Mouse (Mus musculus) liver, embryonic 14.5 days (tissue): ENCODE measurements at regions not wholly inside any gene's neighbourhood (a gene's known extent, or its start where the extent isn't known, plus 50 kb on each side); places are given as distances from the start of the nearest gene placed in this dataset.

Source experiments
- ATAC-seq: fragments of 200-750 bp; cut with Nextera tagmentation; 2 replicates; pipeline ENCODE4 v1.8.0; 2017; ENCODE audit warnings: moderate number of reproducible peaks, mild to moderate bottlenecking, moderate library complexity; ENCODE audit not compliant: insufficient read depth
- DNase-seq, 3 experiments: peaks; one replicate each; pipeline ENCODE4 v3.0.0-alpha.2; 2012 to 2013; ENCODE audit warnings: low read depth in 3 of 3, low spot score in 3 of 3
- H3K27ac ChIP-seq: fragments of 300-500 bp; sonication (generic); 2 replicates; pipeline ENCODE4 v1.5.1; 2014; ENCODE audit warnings: moderate library complexity, mild to moderate bottlenecking, control low read depth, inconsistent platforms
- H3K27me3 ChIP-seq: fragments of 300-500 bp; sonication (generic); 2 replicates; pipeline ENCODE4 v1.6.1; 2014; ENCODE audit warnings: mild to moderate bottlenecking, low read length, moderate library complexity; ENCODE audit not compliant: control insufficient read depth, insufficient read depth
- H3K36me3 ChIP-seq: fragments of 300-500 bp; sonication (generic); replicated peaks from 2 replicates; pipeline ENCODE4 v1.6.1; 2014; ENCODE audit warnings: low read depth; ENCODE audit not compliant: control insufficient read depth, insufficient read depth
- H3K4me1 ChIP-seq, 2 experiments: fragments of 200-500 bp in 1 of 2; fragments of 300-500 bp in 1 of 2; sonication (generic) in 1 of 2; replicated peaks; 2 replicates each; pipeline ENCODE4 v1.6.1; 2012 to 2014; ENCODE audit warnings: antibody characterized with exemption in 1 of 2, inconsistent platforms in 1 of 2, low read length in 1 of 2; ENCODE audit not compliant: control insufficient read depth in 2 of 2, insufficient read depth in 2 of 2
- H3K4me2 ChIP-seq: fragments of 300-500 bp; sonication (generic); 2 replicates; pipeline ENCODE4 v1.6.1; 2014; ENCODE audit warnings: low read depth, mild to moderate bottlenecking, control low read depth, moderate library complexity
- H3K4me3 ChIP-seq, 2 experiments: fragments of 200-500 bp in 1 of 2; fragments of 300-500 bp in 1 of 2; sonication (generic) in 1 of 2; 2 replicates each; pipeline ENCODE4 v1.5.1; 2012 to 2014; ENCODE audit warnings: low read depth in 2 of 2, low read length in 2 of 2, mild to moderate bottlenecking in 2 of 2, control low read depth in 1 of 2, inconsistent platforms in 1 of 2, moderate library complexity in 1 of 2; ENCODE audit not compliant: insufficient read depth in 1 of 2
- H3K9ac ChIP-seq: fragments of 300-500 bp; sonication (generic); replicated peaks from 2 replicates; pipeline ENCODE4 v1.6.1; 2014; ENCODE audit warnings: mild to moderate bottlenecking, control low read depth, moderate library complexity
- H3K9me3 ChIP-seq: fragments of 300-500 bp; sonication (generic); 2 replicates; pipeline ENCODE4 v1.6.1; 2016; ENCODE audit warnings: low read length, mixed read lengths; ENCODE audit not compliant: control insufficient read depth
- CTCF ChIP-seq: IDR thresholded peaks from 2 replicates; pipeline ENCODE4 v1.5.1; 2016; ENCODE audit warnings: antibody characterized with exemption, low read depth, control low read depth
- EP300 ChIP-seq: IDR thresholded peaks from 2 replicates; pipeline ENCODE4 v1.6.1; 2016; ENCODE audit warnings: antibody characterized with exemption, low read depth
- WGBS: fragments of 180-500 bp; shearing (Covaris S2); extraction: QIAGEN DNeasy Blood & Tissue Kit; methylation state at CpG from one replicate; pipeline ENCODE4 v1.1.7; 2014; ENCODE audit not compliant: insufficient replicate concordance; 5-methylcytosine and 5-hydroxymethylcytosine counted together

- Histone ChIP-seq H3K9me3 (no peaks in the 10 kb centered on the region), H3K27me3 (no peaks in the 10 kb centered on the region), H3K4me2 (no peak overlapping the region), H3K4me3 (no peak overlapping the region), H3K9ac (no peak overlapping the region), H3K36me3 (no peaks in the 10 kb centered on the region), H3K4me1 (no peaks in the 10 kb centered on the region), H3K27ac (no peak overlapping the region)
- DNase-seq (no peak), ATAC-seq (no peak)
- TF ChIP-seq CTCF (peak; percentile 31; the same call in 1 of the 2 replicates), EP300 (no peak)
- 46% methylated on average over 5 of the region's 5 CpGs for WGBS
These were observed 72.0 kb upstream of the Samt3 start for GRCm38 (mm10) chrX:85971973-85972372.

GRCm38 (mm10) chrX:85981051-85981450, 62.9 kb upstream of the Samt3 start:
- no peaks in the 10 kb centered on the region for H3K36me3 ChIP-seq

More at GRCm38 (mm10) chrX:85981051-85981450, 62.9 kb upstream of the Samt3 start:
- no peak for DNase-seq
- no peaks in the 10 kb centered on the region for H3K9me3 ChIP-seq
- no peak overlapping the region for H3K4me2 ChIP-seq
- H3K27me3 ChIP-seq = no peaks in the 10 kb centered on the region
- no peak overlapping the region for H3K4me3 ChIP-seq
- no peaks in the 10 kb centered on the region for H3K4me1 ChIP-seq
- 67% methylated on average over 5 of the region's 5 CpGs for WGBS
- no peak overlapping the region for H3K27ac ChIP-seq
- TF ChIP-seq EP300 (no peak), CTCF (no peak)
- no peak overlapping the region for H3K9ac ChIP-seq
- ATAC-seq = no peak
